Mouse (Mus musculus): ENCODE results near the gene Cntnap2. TPM values are rescaled to one million over a fixed set of nuclear protein-coding genes. Genes with fewer than 3 reads are reported as not detected.

The Cntnap2 gene
- polyA plus RNA-seq, 1 experiment from 2014 or later, result 19.5 TPM

- Histone ChIP-seq H3K27ac (ENCODE audit: low read depth, low read length) (no peak overlapping the region), H3K4me1 (replicated peaks; ENCODE audit: control insufficient read depth, insufficient read depth, low read length) (no peaks in the 10 kb centered on the region), H3K9ac (ENCODE audit: low read depth, low read length) (no peak overlapping the region), H3K36me3 (ENCODE audit: control insufficient read depth, insufficient read depth, low read length) (no peaks in the 10 kb centered on the region), H3K27me3 (ENCODE audit: control insufficient read depth, insufficient read depth, low read length) (no peaks in the 10 kb centered on the region), H3K4me2 (replicated peaks; ENCODE audit: low read depth, low read length) (no peak overlapping the region), H3K9me3 (ENCODE audit: control insufficient read depth, low read length) (no peaks in the 10 kb centered on the region), H3K4me3 (ENCODE audit: low read depth, low read length) (no peak overlapping the region)
- WGBS, result 83% methylated on average over 2 of the region's 2 CpGs
- ATAC-seq (ENCODE audit: low FRiP score) (no peak), DNase-seq (ENCODE audit: low spot score) (no peak)
Observed at GRCm38 (mm10) chr6:46675081-46675480, 1615.9 kb downstream of the Cntnap2 start.

- no peak overlapping the region for H3K4me3 ChIP-seq (ENCODE audit: low read depth, low read length)
- DNase-seq (ENCODE audit: low spot score), result no peak
- no peaks in the 10 kb centered on the region for H3K9me3 ChIP-seq (ENCODE audit: control insufficient read depth, low read length)
- no peak overlapping the region for H3K27ac ChIP-seq (ENCODE audit: low read depth, low read length)
- H3K4me2 ChIP-seq (replicated peaks; ENCODE audit: low read depth, low read length), result no peak overlapping the region
- ATAC-seq (ENCODE audit: low FRiP score), result no peak
- H3K4me1 ChIP-seq (replicated peaks; ENCODE audit: control insufficient read depth, insufficient read depth, low read length), result no peaks in the 10 kb centered on the region
- no peak overlapping the region for H3K9ac ChIP-seq (ENCODE audit: low read depth, low read length)
- H3K36me3 ChIP-seq (ENCODE audit: control insufficient read depth, insufficient read depth, low read length), result no peaks in the 10 kb centered on the region
- H3K27me3 ChIP-seq (ENCODE audit: control insufficient read depth, insufficient read depth, low read length), result no peaks in the 10 kb centered on the region
- 85% methylated on average over 4 of the region's 4 CpGs for WGBS
Observed at GRCm38 (mm10) chr6:46675621-46676020, 1616.5 kb downstream of the Cntnap2 start.

GRCm38 (mm10) chr6:46696187-46696586 is 1637.0 kb downstream of the Cntnap2 start:
- H3K4me2 ChIP-seq (replicated peaks; ENCODE audit: low read depth, low read length), result no peak overlapping the region
- H3K36me3 ChIP-seq (ENCODE audit: control insufficient read depth, insufficient read depth, low read length), result no peaks in the 10 kb centered on the region
- H3K9ac ChIP-seq (ENCODE audit: low read depth, low read length), result no peak overlapping the region
- ATAC-seq (ENCODE audit: low FRiP score), result no peak
- 90% methylated on average over 1 of the region's 1 CpGs for WGBS
- H3K27ac ChIP-seq (ENCODE audit: low read depth, low read length), result no peak overlapping the region
- H3K9me3 ChIP-seq (ENCODE audit: control insufficient read depth, low read length), result no peaks in the 10 kb centered on the region
- no peaks in the 10 kb centered on the region for H3K27me3 ChIP-seq (ENCODE audit: control insufficient read depth, insufficient read depth, low read length)
- H3K4me1 ChIP-seq (replicated peaks; ENCODE audit: control insufficient read depth, insufficient read depth, low read length), result no peaks in the 10 kb centered on the region
- H3K4me3 ChIP-seq (ENCODE audit: low read depth, low read length), result no peak overlapping the region
- DNase-seq (ENCODE audit: low spot score), result no peak

GRCm38 (mm10) chr6:46699343-46699742 is 1640.2 kb downstream of the Cntnap2 start:
- no peak for DNase-seq (ENCODE audit: low spot score)
- Histone ChIP-seq H3K27ac (ENCODE audit: low read depth, low read length) (no peak overlapping the region), H3K4me3 (ENCODE audit: low read depth, low read length) (no peak overlapping the region), H3K27me3 (ENCODE audit: control insufficient read depth, insufficient read depth, low read length) (no peaks in the 10 kb centered on the region), H3K4me2 (replicated peaks; ENCODE audit: low read depth, low read length) (no peak overlapping the region), H3K9ac (ENCODE audit: low read depth, low read length) (no peak overlapping the region), H3K9me3 (ENCODE audit: control insufficient read depth, low read length) (no peaks in the 10 kb centered on the region), H3K4me1 (replicated peaks; ENCODE audit: control insufficient read depth, insufficient read depth, low read length) (no peaks in the 10 kb centered on the region), H3K36me3 (ENCODE audit: control insufficient read depth, insufficient read depth, low read length) (no peaks in the 10 kb centered on the region)
- ATAC-seq (ENCODE audit: low FRiP score), result no peak
- 88% methylated on average over 2 of the region's 2 CpGs for WGBS

GRCm38 (mm10) chr6:46704293-46705170 is 1645.4 kb downstream of the Cntnap2 start:
- Histone ChIP-seq H3K4me3 (ENCODE audit: low read depth, low read length) (no peak overlapping the region), H3K4me1 (replicated peaks; ENCODE audit: control insufficient read depth, insufficient read depth, low read length) (no peaks in the 10 kb centered on the region), H3K27ac (ENCODE audit: low read depth, low read length) (no peak overlapping the region), H3K36me3 (ENCODE audit: control insufficient read depth, insufficient read depth, low read length) (no peaks in the 10 kb centered on the region), H3K27me3 (ENCODE audit: control insufficient read depth, insufficient read depth, low read length) (no peaks in the 10 kb centered on the region), H3K9ac (ENCODE audit: low read depth, low read length) (no peak overlapping the region), H3K4me2 (replicated peaks; ENCODE audit: low read depth, low read length) (no peak overlapping the region), H3K9me3 (ENCODE audit: control insufficient read depth, low read length) (no peaks in the 10 kb centered on the region)
- DNase-seq (ENCODE audit: low spot score) (peak; percentile 8), ATAC-seq (ENCODE audit: low FRiP score) (peak; percentile 72)
- 71% methylated on average over 7 of the region's 7 CpGs for WGBS

GRCm38 (mm10) chr6:46705926-46706325 is 1646.8 kb downstream of the Cntnap2 start:
- H3K27me3 ChIP-seq (ENCODE audit: control insufficient read depth, insufficient read depth, low read length), result no peaks in the 10 kb centered on the region
- WGBS, result 94% methylated on average over 3 of the region's 3 CpGs
- H3K36me3 ChIP-seq (ENCODE audit: control insufficient read depth, insufficient read depth, low read length), result no peaks in the 10 kb centered on the region
- H3K9ac ChIP-seq (ENCODE audit: low read depth, low read length), result no peak overlapping the region
- ATAC-seq (ENCODE audit: low FRiP score) (no peak), DNase-seq (ENCODE audit: low spot score) (no peak)
- no peak overlapping the region for H3K4me3 ChIP-seq (ENCODE audit: low read depth, low read length)
- H3K27ac ChIP-seq (ENCODE audit: low read depth, low read length), result no peak overlapping the region
- H3K4me2 ChIP-seq (replicated peaks; ENCODE audit: low read depth, low read length), result no peak overlapping the region
- H3K4me1 ChIP-seq (replicated peaks; ENCODE audit: control insufficient read depth, insufficient read depth, low read length), result no peaks in the 10 kb centered on the region
- H3K9me3 ChIP-seq (ENCODE audit: control insufficient read depth, low read length), result no peaks in the 10 kb centered on the region

- Histone ChIP-seq H3K9ac (ENCODE audit: low read depth, low read length) (no peak overlapping the region), H3K27me3 (ENCODE audit: control insufficient read depth, insufficient read depth, low read length) (no peaks in the 10 kb centered on the region), H3K4me3 (ENCODE audit: low read depth, low read length) (no peak overlapping the region), H3K4me1 (replicated peaks; ENCODE audit: control insufficient read depth, insufficient read depth, low read length) (no peaks in the 10 kb centered on the region), H3K36me3 (ENCODE audit: control insufficient read depth, insufficient read depth, low read length) (no peaks in the 10 kb centered on the region), H3K9me3 (ENCODE audit: control insufficient read depth, low read length) (no peaks in the 10 kb centered on the region), H3K27ac (ENCODE audit: low read depth, low read length) (no peak overlapping the region), H3K4me2 (replicated peaks; ENCODE audit: low read depth, low read length) (no peak overlapping the region)
- ATAC-seq (ENCODE audit: low FRiP score) (no peak), DNase-seq (ENCODE audit: low spot score) (no peak)
- 72% methylated on average over 2 of the region's 2 CpGs for WGBS
Observed at GRCm38 (mm10) chr6:46716576-46716975, 1657.4 kb downstream of the Cntnap2 start.

- Histone ChIP-seq H3K4me2 (replicated peaks; ENCODE audit: low read depth, low read length) (no peak overlapping the region), H3K9me3 (ENCODE audit: control insufficient read depth, low read length) (no peaks in the 10 kb centered on the region), H3K9ac (ENCODE audit: low read depth, low read length) (no peak overlapping the region), H3K4me3 (ENCODE audit: low read depth, low read length) (no peak overlapping the region), H3K4me1 (replicated peaks; ENCODE audit: control insufficient read depth, insufficient read depth, low read length) (no peaks in the 10 kb centered on the region), H3K27me3 (ENCODE audit: control insufficient read depth, insufficient read depth, low read length) (no peaks in the 10 kb centered on the region), H3K27ac (ENCODE audit: low read depth, low read length) (no peak overlapping the region), H3K36me3 (ENCODE audit: control insufficient read depth, insufficient read depth, low read length) (no peaks in the 10 kb centered on the region)
- no peak for ATAC-seq (ENCODE audit: low FRiP score)
- no peak for DNase-seq (ENCODE audit: low spot score)
Observed at GRCm38 (mm10) chr6:46733794-46734193, 1674.6 kb downstream of the Cntnap2 start.

- Histone ChIP-seq H3K4me1 (replicated peaks; ENCODE audit: control insufficient read depth, insufficient read depth, low read length) (no peaks in the 10 kb centered on the region), H3K27ac (ENCODE audit: low read depth, low read length) (no peak overlapping the region), H3K9ac (ENCODE audit: low read depth, low read length) (no peak overlapping the region), H3K4me3 (ENCODE audit: low read depth, low read length) (no peak overlapping the region), H3K36me3 (ENCODE audit: control insufficient read depth, insufficient read depth, low read length) (no peaks in the 10 kb centered on the region), H3K9me3 (ENCODE audit: control insufficient read depth, low read length) (no peaks in the 10 kb centered on the region), H3K27me3 (ENCODE audit: control insufficient read depth, insufficient read depth, low read length) (no peaks in the 10 kb centered on the region), H3K4me2 (replicated peaks; ENCODE audit: low read depth, low read length) (no peak overlapping the region)
- no peak for ATAC-seq (ENCODE audit: low FRiP score)
- DNase-seq (ENCODE audit: low spot score), result no peak
Observed at GRCm38 (mm10) chr6:46748448-46748847, 1689.3 kb downstream of the Cntnap2 start.

Measured in hindbrain, embryonic 11.5 days (tissue).